Mouse (Mus musculus) bone marrow macrophage, adult 2 months (primary cell): ENCODE data around the gene Pcp4l1.

Experiments used
- CTCF ChIP-seq: IDR thresholded peaks from 2 replicates; pipeline ENCODE4 v1.5.1; 2012; ENCODE audit warnings: low read depth, mild to moderate bottlenecking, low read length, moderate library complexity
- POLR2A ChIP-seq: IDR thresholded peaks from 2 replicates; pipeline ENCODE4 v1.6.1; 2012; ENCODE audit warnings: mild to moderate bottlenecking, low read depth, low read length, borderline replicate concordance

- TF ChIP-seq CTCF (no peak), POLR2A (0 out of 2 replicates have a peak, but pooled peaks have one; percentile 3)
Measured at GRCm38 (mm10) chr1:171221281-171222193, 25.5 kb upstream of the Pcp4l1 start.
